In genomic region chr11:78146707-78147543, GRCm38 (mm10) we compare ENCODE assay signal across 18 mouse cellular contexts. TPM values are rescaled to one million over a fixed set of nuclear protein-coding genes. Genes with fewer than 3 reads are reported as not detected.
DNase-seq lines count a peak whose midpoint lies in the region; ATAC-seq and TF ChIP-seq lines count a peak whose summit lies in the region.
"Had no signal": no experiment of that assay in that cellular context is flagged by ENCODE, and none has a peak within 500 bp of the region (broad histone marks: within the 10 kb centered on the region; RNA-seq: fewer than 3 reads in every experiment).

No protein-coding gene starts in this region.

- 91% methylated on average over 6 of the region's 6 CpGs for WGBS in heart, embryonic 11.5 days (ENCODE audit: insufficient replicate concordance)
- WGBS in embryonic facial prominence, embryonic 15.5 days, result 72% methylated on average over 6 of the region's 6 CpGs
- 76% methylated on average over 6 of the region's 6 CpGs for WGBS in stomach, embryonic 16.5 days

- H3K9me3 ChIP-seq in heart, embryonic 11.5 days (replicated peaks; ENCODE audit: control insufficient read depth, low read length), result no peaks in the 10 kb centered on the region
- H3K9me3 ChIP-seq in embryonic facial prominence, embryonic 15.5 days (replicated peaks), result no peaks in the 10 kb centered on the region
- H3K9me3 ChIP-seq in stomach, embryonic 16.5 days (replicated peaks; ENCODE audit: control insufficient read depth, low read length), result no peaks in the 10 kb centered on the region
- H3K9me3 ChIP-seq: hindbrain, embryonic 10.5 days; lung, embryonic 15.5 days; neural tube, embryonic 12.5 days had no signal

- peak; percentile 96 for DNase-seq in heart, adult 11 months
- DNase-seq in layer of hippocampus, adult 2 months (ENCODE audit: low spot score in 2 of 2), result no peak
- DNase-seq in layer of hippocampus, postnatal 10 days (ENCODE audit: low spot score in 2 of 2), result no peak
- DNase-seq in left cerebral cortex, adult 8-10 months (ENCODE audit: low spot score in 2 of 2), result no peak
- no peak for DNase-seq in frontal cortex, postnatal 14 days (ENCODE audit: low spot score in 2 of 2)
- DNase-seq: cerebellum, adult 11 months; gastrocnemius, postnatal 14 days; kidney, postnatal 14 days; layer of hippocampus, adult 9-11 months had no signal

- H3K4me1 ChIP-seq in heart, embryonic 11.5 days (ENCODE audit: control insufficient read depth, insufficient read depth, low read length), result no peaks in the 10 kb centered on the region
- peaks cover 1% of the 10 kb centered on the region for H3K4me1 ChIP-seq in embryonic facial prominence, embryonic 15.5 days
- peaks cover 1% of the 10 kb centered on the region; the same call in 1 of the 2 replicates for H3K4me1 ChIP-seq in stomach, embryonic 16.5 days (ENCODE audit: control insufficient read depth, insufficient read depth, low read length)
- H3K4me1 ChIP-seq: neural tube, embryonic 12.5 days had no signal

- no peaks in the 10 kb centered on the region for H3K27me3 ChIP-seq in heart, embryonic 11.5 days (ENCODE audit: control insufficient read depth, insufficient read depth, low read length)
- no peaks in the 10 kb centered on the region for H3K27me3 ChIP-seq in embryonic facial prominence, embryonic 15.5 days
- H3K27me3 ChIP-seq in stomach, embryonic 16.5 days (ENCODE audit: control insufficient read depth, insufficient read depth, low read length), result no peaks in the 10 kb centered on the region
- H3K27me3 ChIP-seq: lung, embryonic 15.5 days; neural tube, embryonic 12.5 days had no signal

- no peak overlapping the region for H3K27ac ChIP-seq in heart, embryonic 11.5 days (ENCODE audit: low read depth, low read length)
- peak overlapping the region; percentile 51; the same call in 1 of the 2 replicates for H3K27ac ChIP-seq in layer of hippocampus, adult 2 months
- H3K27ac ChIP-seq in embryonic facial prominence, embryonic 15.5 days (replicated peaks), result peak overlapping the region; percentile 34; the same call in 1 of the 2 replicates
- H3K27ac ChIP-seq in stomach, embryonic 16.5 days (ENCODE audit: low read length), result peak overlapping the region; percentile 73
- H3K27ac ChIP-seq: hindbrain, embryonic 10.5 days; lung, embryonic 15.5 days; neural tube, embryonic 12.5 days had no signal

- no peak overlapping the region for H3K4me3 ChIP-seq in heart, embryonic 11.5 days (ENCODE audit: low read depth, low read length)
- H3K4me3 ChIP-seq in layer of hippocampus, adult 2 months, result no peak overlapping the region
- no peak overlapping the region for H3K4me3 ChIP-seq in embryonic facial prominence, embryonic 15.5 days (replicated peaks)
- H3K4me3 ChIP-seq in stomach, embryonic 16.5 days (replicated peaks; ENCODE audit: low read length), result no peak overlapping the region
- H3K4me3 ChIP-seq: hindbrain, embryonic 10.5 days; lung, embryonic 15.5 days; neural tube, embryonic 12.5 days had no signal

- peaks cover 41% of the 10 kb centered on the region for H3K36me3 ChIP-seq in heart, embryonic 11.5 days (ENCODE audit: control insufficient read depth, insufficient read depth, low read length)
- H3K36me3 ChIP-seq in embryonic facial prominence, embryonic 15.5 days, result peaks cover 67% of the 10 kb centered on the region
- no peaks in the 10 kb centered on the region for H3K36me3 ChIP-seq in stomach, embryonic 16.5 days (ENCODE audit: control insufficient read depth, insufficient read depth, low read length)

- TF ChIP-seq CTCF in layer of hippocampus, adult 2 months (conservative IDR thresholded peaks at IDR 0.05), result no peak

- no peak for ATAC-seq in heart, embryonic 11.5 days (replicated peaks; ENCODE audit: insufficient number of reproducible peaks, low FRiP score, low TSS enrichment)
- ATAC-seq in embryonic facial prominence, embryonic 15.5 days (ENCODE audit: insufficient number of reproducible peaks, low FRiP score, low TSS enrichment, low read depth), result no peak
- peak; percentile 47; the same call in 1 of the 2 replicates for ATAC-seq in stomach, embryonic 16.5 days (ENCODE audit: insufficient read depth, low FRiP score)
- ATAC-seq: forebrain, embryonic 16.5 days; inflammation-experienced regulatory T-cells, adult 6 months had no signal

- no peak overlapping the region for H3K9ac ChIP-seq in heart, embryonic 11.5 days (ENCODE audit: low read depth, low read length)
- no peak overlapping the region for H3K9ac ChIP-seq in embryonic facial prominence, embryonic 15.5 days
- no peak overlapping the region for H3K9ac ChIP-seq in stomach, embryonic 16.5 days (ENCODE audit: low read length)
- H3K9ac ChIP-seq: lung, embryonic 15.5 days; neural tube, embryonic 12.5 days had no signal

- H3K4me2 ChIP-seq in heart, embryonic 11.5 days, result no peak overlapping the region
- H3K4me2 ChIP-seq in embryonic facial prominence, embryonic 15.5 days (replicated peaks), result no peak overlapping the region
- H3K4me2 ChIP-seq in stomach, embryonic 16.5 days (ENCODE audit: low read depth, low read length), result no peak overlapping the region
- H3K4me2 ChIP-seq: liver, embryonic 11.5 days; lung, embryonic 15.5 days; neural tube, embryonic 12.5 days had no signal

RNA-seq across cellular contexts. Expression of gene Traf4, which starts 18.5 kb away (rescaled TPM):
- polyA plus RNA-seq in heart, embryonic 11.5 days (2014; fragmentation: Nextera tagmentation; extraction: Ambion mirVana), result 34.2 and 38.4 TPM in 2 replicates
- 10 to 100 TPM; 11.1 to 13.3 TPM for total RNA-seq in layer of hippocampus, adult 2 months (2021)
- 10 to 100 TPM; 47.8 to 48.9 TPM for total RNA-seq in layer of hippocampus, postnatal 10 days (2021)
- 83.1 and 89.3 TPM in 2 replicates for polyA plus RNA-seq in embryonic facial prominence, embryonic 15.5 days (2015; fragmentation: Nextera tagmentation; extraction: Ambion mirVana)
- polyA plus RNA-seq in stomach, embryonic 16.5 days (2015; fragmentation: Nextera tagmentation; extraction: Ambion mirVana), result 50.9 and 55.1 TPM in 2 replicates
- total RNA-seq in left cerebral cortex, adult 8-10 months (2022), result 1 to 10 TPM; 5.9 to 9.4 (median 9.0) TPM

RNA-seq across cellular contexts. Expression of gene Nek8, which starts 29.6 kb away (rescaled TPM):
- 9.9 and 10.6 TPM in 2 replicates for polyA plus RNA-seq in heart, embryonic 11.5 days (2014; fragmentation: Nextera tagmentation; extraction: Ambion mirVana)
- total RNA-seq in layer of hippocampus, adult 2 months (2021), result 1 to 10 TPM; 2.6 to 3.3 TPM
- 1 to 10 TPM; 6.2 to 6.4 TPM for total RNA-seq in layer of hippocampus, postnatal 10 days (2021)
- polyA plus RNA-seq in embryonic facial prominence, embryonic 15.5 days (2015; fragmentation: Nextera tagmentation; extraction: Ambion mirVana), result 17.3 and 18.4 TPM in 2 replicates
- polyA plus RNA-seq in stomach, embryonic 16.5 days (2015; fragmentation: Nextera tagmentation; extraction: Ambion mirVana), result 16.7 and 19.0 TPM in 2 replicates
- total RNA-seq in left cerebral cortex, adult 8-10 months (2022), result 1 to 10 TPM; 2.0 to 4.3 (median 2.8) TPM

RNA-seq across cellular contexts. Expression of gene Tlcd1, which starts 29.6 kb away (rescaled TPM):
- 16.1 and 16.3 TPM in 2 replicates for polyA plus RNA-seq in heart, embryonic 11.5 days (2014; fragmentation: Nextera tagmentation; extraction: Ambion mirVana)
- total RNA-seq in layer of hippocampus, adult 2 months (2021), result 10 to 100 TPM; 21.1 to 24.3 TPM
- total RNA-seq in layer of hippocampus, postnatal 10 days (2021), result 10 to 100 TPM; 37.0 to 38.8 TPM
- polyA plus RNA-seq in embryonic facial prominence, embryonic 15.5 days (2015; fragmentation: Nextera tagmentation; extraction: Ambion mirVana), result 30.3 and 32.8 TPM in 2 replicates
- polyA plus RNA-seq in stomach, embryonic 16.5 days (2015; fragmentation: Nextera tagmentation; extraction: Ambion mirVana), result 32.5 and 32.8 TPM in 2 replicates
- 10 to 100 TPM; 24.8 to 34.9 (median 28.4) TPM for total RNA-seq in left cerebral cortex, adult 8-10 months (2022)

RNA-seq across cellular contexts. Expression of gene Rpl23a, which starts 36.5 kb away (rescaled TPM):
- polyA plus RNA-seq in heart, embryonic 11.5 days (2014; fragmentation: Nextera tagmentation; extraction: Ambion mirVana), result 1,064 and 1,178 TPM in 2 replicates
- total RNA-seq in layer of hippocampus, adult 2 months (2021), result 100 to 1,000 TPM; 747 to 755 TPM
- 100 to 1,000 TPM; 878 to 942 TPM for total RNA-seq in layer of hippocampus, postnatal 10 days (2021)
- polyA plus RNA-seq in embryonic facial prominence, embryonic 15.5 days (2015; fragmentation: Nextera tagmentation; extraction: Ambion mirVana), result 1,371 and 1,410 TPM in 2 replicates
- polyA plus RNA-seq in stomach, embryonic 16.5 days (2015; fragmentation: Nextera tagmentation; extraction: Ambion mirVana), result 1,025 and 1,263 TPM in 2 replicates
- 100 to 1,000 TPM; 678 to 790 (median 743) TPM for total RNA-seq in left cerebral cortex, adult 8-10 months (2022)

RNA-seq across cellular contexts. Expression of gene Rab34, which starts 41.3 kb away (rescaled TPM):
- 62.2 and 62.5 TPM in 2 replicates for polyA plus RNA-seq in heart, embryonic 11.5 days (2014; fragmentation: Nextera tagmentation; extraction: Ambion mirVana)
- 10 to 100 TPM; 33.3 TPM for total RNA-seq in layer of hippocampus, adult 2 months (2021)
- 10 to 100 TPM; 40.9 to 42.2 TPM for total RNA-seq in layer of hippocampus, postnatal 10 days (2021)
- 164 and 171 TPM in 2 replicates for polyA plus RNA-seq in embryonic facial prominence, embryonic 15.5 days (2015; fragmentation: Nextera tagmentation; extraction: Ambion mirVana)
- 88.3 and 90.9 TPM in 2 replicates for polyA plus RNA-seq in stomach, embryonic 16.5 days (2015; fragmentation: Nextera tagmentation; extraction: Ambion mirVana)
- total RNA-seq in left cerebral cortex, adult 8-10 months (2022), result 10 to 100 TPM; 23.9 to 29.6 (median 26.2) TPM
